Mouse (Mus musculus) embryonic facial prominence, embryonic 15.5 days (tissue): ENCODE data around the gene Hebp2. TPM values are rescaled to one million over a fixed set of nuclear protein-coding genes. Genes with fewer than 3 reads are reported as not detected.
A peak's percentile ranks its signal among the peaks of the same experiment; 100 is the strongest.
"Not testable (repeated sequence)": the region's sequence is repeated elsewhere in the genome, so short reads cannot be mapped to it uniquely, and the experiment has no call there.

Experiments
- ATAC-seq: fragments of 200-750 bp; cut with Nextera tagmentation; 2 replicates; pipeline ENCODE4 v1.8.0; 2017; ENCODE audit warnings: low read depth, moderate TSS enrichment; ENCODE audit not compliant: insufficient number of reproducible peaks, low FRiP score, low TSS enrichment
- H3K27ac ChIP-seq: fragments of 300-500 bp; sonication (generic); replicated peaks from 2 replicates; pipeline ENCODE4 v1.5.1; 2015; ENCODE audit warnings: mild to moderate bottlenecking, inconsistent platforms
- H3K27me3 ChIP-seq: fragments of 300-500 bp; sonication (generic); 2 replicates; pipeline ENCODE4 v1.6.1; 2015; ENCODE audit warnings: inconsistent platforms
- H3K36me3 ChIP-seq: fragments of 300-500 bp; sonication (generic); 2 replicates; pipeline ENCODE4 v1.6.1; 2015; ENCODE audit warnings: mild to moderate bottlenecking, inconsistent platforms
- H3K4me1 ChIP-seq: fragments of 300-500 bp; sonication (generic); 2 replicates; pipeline ENCODE4 v1.6.1; 2015; ENCODE audit warnings: inconsistent platforms
- H3K4me2 ChIP-seq: fragments of 300-500 bp; sonication (generic); replicated peaks from 2 replicates; pipeline ENCODE4 v1.6.1; 2015; ENCODE audit warnings: mild to moderate bottlenecking, inconsistent platforms
- H3K4me3 ChIP-seq: fragments of 300-500 bp; sonication (generic); replicated peaks from 2 replicates; pipeline ENCODE4 v1.5.1; 2015; ENCODE audit warnings: mild to moderate bottlenecking, inconsistent platforms
- H3K9ac ChIP-seq: fragments of 300-500 bp; sonication (generic); 2 replicates; pipeline ENCODE4 v1.6.1; 2015; ENCODE audit warnings: inconsistent platforms
- H3K9me3 ChIP-seq: fragments of 300-500 bp; sonication (generic); replicated peaks from 2 replicates; pipeline ENCODE4 v1.6.1; 2016; ENCODE audit warnings: inconsistent platforms
- WGBS: fragments of 180-500 bp; shearing (Covaris S2); methylation state at CpG from one replicate; pipeline ENCODE4 v1.1.7; 2015; 5-methylcytosine and 5-hydroxymethylcytosine counted together
- polyA plus RNA-seq: library from polyadenylated mRNA; unstranded; fragments of >200 nt; fragmentation: Nextera tagmentation; extraction: Ambion mirVana; gene quantifications from 2 replicates; pipeline ENCODE4 v1.2.1, GENCODE M21; 2015

The Hebp2 gene
- polyA plus RNA-seq: 40.0 and 44.4 TPM in 2 replicates

DNA sequence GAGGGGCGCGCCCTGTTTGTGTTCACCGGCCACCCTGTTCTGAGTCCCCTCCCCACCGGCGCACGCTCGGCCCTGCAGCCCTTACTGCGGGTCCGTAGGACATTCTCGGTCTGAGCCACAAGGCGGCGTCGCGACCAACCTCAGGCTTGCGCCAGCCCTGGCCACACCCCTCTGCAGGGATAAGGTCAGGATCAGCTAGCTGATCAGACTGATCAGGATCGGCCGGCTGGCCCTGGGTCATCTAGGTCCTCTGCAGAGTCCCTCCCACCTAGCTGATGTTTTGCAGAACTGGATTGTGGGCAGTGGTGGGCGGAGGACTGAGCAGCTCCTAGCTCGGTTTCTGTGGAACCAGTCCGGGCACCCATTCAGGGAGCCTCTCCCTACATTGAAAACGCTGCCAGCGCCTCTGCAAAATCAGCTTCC, at the start of gene Hebp2:
Gene Hebp2, minus strand, starts transcription at position 264 of the 423 bp plus-strand sequence.
- peak within 1 kb of the TSS; percentile 73 for H3K9ac ChIP-seq
- peak within 1 kb of the TSS; percentile 74 for H3K27ac ChIP-seq
- no peaks in the 10 kb centered on the region for H3K9me3 ChIP-seq
- peak within 1 kb of the TSS; percentile 65 for H3K4me3 ChIP-seq
- no peaks in the 10 kb centered on the region for H3K36me3 ChIP-seq
- peaks cover 15% of the 10 kb centered on the region; the same call in 1 of the 2 replicates for H3K4me1 ChIP-seq
- ATAC-seq: peak; percentile 83
- WGBS: under 1% methylated on average over 22 of the region's 22 CpGs
- peak within 1 kb of the TSS; percentile 83 for H3K4me2 ChIP-seq
- no peaks in the 10 kb centered on the region for H3K27me3 ChIP-seq

GRCm38 (mm10) chr10:18589455-18589854, 43.6 kb upstream of the Hebp2 start:
- Histone ChIP-seq H3K4me2 (no peak overlapping the region), H3K36me3 (no peaks in the 10 kb centered on the region), H3K27me3 (no peaks in the 10 kb centered on the region), H3K4me1 (no peaks in the 10 kb centered on the region), H3K9me3 (no peaks in the 10 kb centered on the region), H3K4me3 (no peak overlapping the region), H3K9ac (no peak overlapping the region), H3K27ac (no peak overlapping the region)
- no peak for ATAC-seq
- 85% methylated on average over 5 of the region's 5 CpGs for WGBS

DNA sequence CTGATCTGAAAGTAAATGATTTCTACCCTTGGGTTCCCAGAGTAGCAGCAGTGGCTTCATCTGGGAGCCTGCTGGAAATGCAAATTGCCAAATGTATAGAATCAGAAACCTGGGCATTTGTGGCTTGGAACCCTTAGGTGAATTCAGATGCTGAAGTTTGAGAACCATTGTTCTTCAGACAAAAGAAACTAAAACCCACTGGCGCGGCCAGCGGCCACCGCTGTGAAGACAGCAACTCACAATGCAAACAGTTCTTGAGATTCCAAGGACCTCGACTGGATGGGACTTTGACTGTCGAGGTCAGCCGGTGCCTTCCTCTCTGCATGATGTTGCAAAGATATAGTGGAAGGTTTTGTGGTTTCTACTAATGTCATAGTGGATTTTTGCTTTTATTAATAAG, 38.3 kb upstream of the Hebp2 start:
- no peak overlapping the region for H3K9ac ChIP-seq
- 21% methylated on average over 7 of the region's 7 CpGs for WGBS
- no peaks in the 10 kb centered on the region for H3K27me3 ChIP-seq
- no peaks in the 10 kb centered on the region for H3K36me3 ChIP-seq
- no peak overlapping the region for H3K4me3 ChIP-seq
- no peaks in the 10 kb centered on the region for H3K9me3 ChIP-seq
- no peak overlapping the region for H3K27ac ChIP-seq
- H3K4me1 ChIP-seq: no peaks in the 10 kb centered on the region
- no peak overlapping the region for H3K4me2 ChIP-seq
- no peak for ATAC-seq

- Histone ChIP-seq H3K4me1 (no peaks in the 10 kb centered on the region), H3K27me3 (no peaks in the 10 kb centered on the region), H3K4me3 (no peak overlapping the region), H3K9me3 (no peaks in the 10 kb centered on the region), H3K4me2 (no peak overlapping the region), H3K36me3 (no peaks in the 10 kb centered on the region), H3K9ac (no peak overlapping the region), H3K27ac (no peak overlapping the region)
- WGBS: 49% methylated on average over 2 of the region's 2 CpGs
- ATAC-seq: no peak
Observed at GRCm38 (mm10) chr10:18572581-18572980, 26.7 kb upstream of the Hebp2 start.

DNA sequence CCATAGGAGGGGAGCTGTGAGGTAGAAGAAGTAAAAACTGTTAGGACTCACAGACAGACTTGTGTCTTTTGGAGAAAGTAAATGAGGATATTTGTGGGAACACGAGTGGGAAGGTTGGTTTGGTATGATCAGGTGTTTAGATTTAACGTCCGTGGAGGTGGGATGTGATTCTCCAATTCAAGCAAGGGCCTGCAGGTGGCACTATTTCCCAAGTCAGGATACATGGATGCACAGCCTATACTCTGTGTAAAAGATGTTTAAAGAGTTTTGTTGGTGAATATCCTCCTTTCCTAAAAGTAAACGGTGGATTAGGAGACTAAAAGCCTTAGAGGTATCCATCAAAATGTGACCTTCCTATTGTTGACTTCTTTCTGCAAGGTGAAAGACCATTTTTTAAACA, 17.1 kb upstream of the Hebp2 start:
- H3K9me3 ChIP-seq: no peaks in the 10 kb centered on the region
- no peak overlapping the region for H3K4me3 ChIP-seq
- no peak overlapping the region for H3K27ac ChIP-seq
- no peaks in the 10 kb centered on the region for H3K27me3 ChIP-seq
- no peak for ATAC-seq
- no peaks in the 10 kb centered on the region for H3K36me3 ChIP-seq
- H3K9ac ChIP-seq: no peak overlapping the region
- WGBS: 6% methylated on average over 4 of the region's 4 CpGs
- no peak overlapping the region for H3K4me2 ChIP-seq
- no peaks in the 10 kb centered on the region for H3K4me1 ChIP-seq

GRCm38 (mm10) chr10:18561445-18561844, 15.6 kb upstream of the Hebp2 start:
- no peaks in the 10 kb centered on the region for H3K36me3 ChIP-seq
- H3K9ac ChIP-seq: no peak overlapping the region
- no peak for ATAC-seq
- H3K4me3 ChIP-seq: no peak overlapping the region
- no peaks in the 10 kb centered on the region for H3K27me3 ChIP-seq
- H3K4me1 ChIP-seq: no peaks in the 10 kb centered on the region
- H3K9me3 ChIP-seq: no peaks in the 10 kb centered on the region
- no peak overlapping the region for H3K4me2 ChIP-seq
- WGBS: 58% methylated on average over 5 of the region's 5 CpGs
- no peak overlapping the region for H3K27ac ChIP-seq

DNA sequence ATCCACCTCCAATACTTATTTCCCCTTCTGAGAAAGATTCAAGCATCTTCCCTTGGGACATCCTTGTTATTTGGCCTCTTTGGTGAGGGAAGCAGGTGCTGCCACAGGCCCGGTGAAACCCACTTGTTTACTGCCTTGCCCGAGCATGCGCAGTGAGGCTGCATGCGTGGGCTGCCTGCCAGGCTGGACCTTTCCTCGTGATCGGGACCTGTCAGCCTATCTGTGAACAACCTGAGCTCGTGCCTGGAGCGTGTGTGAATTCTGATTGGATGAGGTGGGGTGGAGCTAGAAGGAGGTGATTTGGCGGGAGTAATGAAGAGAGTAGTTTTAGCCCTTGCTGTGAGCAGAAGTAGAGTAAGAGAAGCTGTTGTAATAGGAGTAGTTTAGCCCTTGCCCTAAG, 13.2 kb upstream of the Hebp2 start:
- 83% methylated on average over 9 of the region's 9 CpGs for WGBS
- H3K36me3 ChIP-seq, H3K4me2 ChIP-seq, H3K4me1 ChIP-seq, H3K9ac ChIP-seq, H3K4me3 ChIP-seq, ATAC-seq, H3K27me3 ChIP-seq, H3K27ac ChIP-seq, H3K9me3 ChIP-seq: not testable (repeated sequence)

DNA sequence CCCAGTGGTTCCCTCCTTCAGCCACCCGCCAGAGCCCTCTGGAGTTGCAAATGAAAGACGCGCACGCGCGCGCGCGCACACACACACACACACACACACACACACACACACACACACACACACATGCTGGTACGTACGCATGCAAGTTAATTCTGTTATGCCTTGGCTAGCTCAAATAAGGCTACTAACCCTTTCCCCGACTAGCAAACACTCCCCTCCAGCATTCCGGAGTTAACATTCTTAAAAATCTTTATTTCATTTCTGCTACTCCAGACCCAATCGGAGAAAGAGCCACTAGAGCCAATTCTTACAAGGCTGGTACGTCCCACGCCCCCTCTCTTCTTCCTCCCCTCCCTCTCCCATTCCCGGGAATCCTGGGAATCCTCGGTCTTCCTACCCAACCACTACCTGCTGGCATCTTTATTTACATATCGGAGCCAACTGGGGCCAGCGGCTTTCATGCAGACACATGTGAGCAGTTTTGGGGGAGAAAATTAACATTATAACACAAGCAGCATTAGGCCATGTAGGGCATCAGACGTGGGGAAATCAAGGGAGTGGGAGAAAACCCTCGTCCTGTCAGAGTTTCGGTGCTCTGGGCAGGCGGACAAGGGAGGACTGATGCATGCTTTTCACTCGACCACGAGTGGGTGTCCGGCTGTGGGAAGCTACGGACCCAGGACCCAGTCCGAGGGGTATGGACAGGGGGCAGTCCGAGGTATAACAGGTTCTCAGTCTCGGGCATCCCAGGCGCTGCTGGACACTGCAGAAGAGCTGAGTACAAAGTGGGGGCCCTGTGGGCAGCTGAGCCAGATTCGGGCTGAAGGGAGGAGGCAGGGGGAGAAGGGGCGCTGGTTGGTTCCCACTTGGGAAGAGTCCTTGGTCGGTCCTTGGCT, 3.7 kb upstream of the Hebp2 start:
- Histone ChIP-seq H3K27me3 (no peaks in the 10 kb centered on the region), H3K27ac (no peak overlapping the region), H3K36me3 (no peaks in the 10 kb centered on the region), H3K9ac (no peak overlapping the region; the same call in 1 of the 2 replicates), H3K4me2 (peak overlapping the region; percentile 69), H3K9me3 (no peaks in the 10 kb centered on the region), H3K4me3 (peak overlapping the region; percentile 43), H3K4me1 (peaks cover 15% of the 10 kb centered on the region; the same call in 1 of the 2 replicates)
- ATAC-seq: 0 out of 2 replicates have a peak, but pooled peaks have one; percentile 30
- WGBS: 3% methylated on average over 35 of the region's 35 CpGs

DNA sequence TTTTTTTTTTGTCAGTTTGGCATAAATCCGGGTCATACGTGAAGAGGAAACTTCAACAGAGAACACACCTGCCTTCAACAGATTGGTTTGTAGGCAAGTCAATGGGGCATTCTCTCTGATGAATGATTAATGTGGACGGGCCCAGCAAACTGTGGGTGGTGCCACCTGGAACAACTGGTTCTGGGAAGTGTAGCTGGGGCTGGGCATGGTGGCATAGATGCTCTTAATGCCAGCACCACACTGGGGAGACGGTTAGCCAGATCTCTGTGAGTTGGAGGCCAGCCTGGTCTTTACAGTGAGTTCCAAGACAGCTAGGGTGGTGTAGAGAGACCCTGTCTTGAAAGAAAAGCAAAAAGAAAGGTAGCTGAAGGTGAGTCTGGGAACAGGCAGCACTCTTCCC, 1.5 kb upstream of the Hebp2 start:
- no peaks in the 10 kb centered on the region for H3K27me3 ChIP-seq
- no peaks in the 10 kb centered on the region for H3K36me3 ChIP-seq
- H3K27ac ChIP-seq: no peak overlapping the region
- 78% methylated on average over 4 of the region's 4 CpGs for WGBS
- H3K4me1 ChIP-seq: peaks cover 15% of the 10 kb centered on the region; the same call in 1 of the 2 replicates
- no peak for ATAC-seq
- no peak overlapping the region for H3K4me3 ChIP-seq
- no peak overlapping the region for H3K9ac ChIP-seq
- no peaks in the 10 kb centered on the region for H3K9me3 ChIP-seq
- H3K4me2 ChIP-seq: no peak overlapping the region

- H3K4me3 ChIP-seq: peak overlapping the region; percentile 65
- peaks cover 15% of the 10 kb centered on the region; the same call in 1 of the 2 replicates for H3K4me1 ChIP-seq
- H3K27ac ChIP-seq: no peak overlapping the region
- H3K9ac ChIP-seq: peak overlapping the region; percentile 73
- peak overlapping the region; percentile 83 for H3K4me2 ChIP-seq
- whole genome bisulfite sequencing: 5% methylated on average over 13 of the region's 13 CpGs
- no peak for ATAC-seq
- H3K36me3 ChIP-seq: no peaks in the 10 kb centered on the region
- no peaks in the 10 kb centered on the region for H3K9me3 ChIP-seq
- no peaks in the 10 kb centered on the region for H3K27me3 ChIP-seq
Observed at GRCm38 (mm10) chr10:18545309-18545708, 567 bp downstream of the Hebp2 start.

DNA sequence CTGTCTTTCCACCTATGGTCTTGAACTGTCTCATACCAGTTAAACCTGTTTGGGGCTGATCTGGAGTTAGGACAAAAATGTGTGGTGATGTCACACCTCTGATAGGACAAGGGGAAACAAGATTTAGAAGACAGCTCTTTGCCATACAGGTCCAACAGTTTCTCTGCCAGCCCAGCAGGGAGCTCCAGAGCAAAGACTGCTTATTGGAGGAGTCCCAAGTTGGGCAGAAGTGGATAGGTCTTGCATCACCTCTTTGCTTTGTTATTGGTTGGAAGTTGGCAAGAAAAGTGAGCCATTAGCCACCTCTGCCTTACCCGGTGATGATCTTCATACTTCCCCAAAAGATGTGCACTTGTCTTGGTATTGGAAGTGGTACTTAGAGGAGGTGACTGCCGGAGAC, 9.0 kb downstream of the Hebp2 start:
- H3K9me3 ChIP-seq: no peaks in the 10 kb centered on the region
- 0 out of 2 replicates have a peak, but pooled peaks have one; percentile 29 for ATAC-seq
- H3K27me3 ChIP-seq: no peaks in the 10 kb centered on the region
- no peak overlapping the region for H3K4me3 ChIP-seq
- no peak overlapping the region for H3K27ac ChIP-seq
- H3K9ac ChIP-seq: no peak overlapping the region
- H3K4me1 ChIP-seq: no peaks in the 10 kb centered on the region
- H3K4me2 ChIP-seq: no peak overlapping the region
- peaks cover 11% of the 10 kb centered on the region for H3K36me3 ChIP-seq
- 87% methylated on average over 2 of the region's 2 CpGs for WGBS
